Mouse (Mus musculus): ENCODE measurements at regions not wholly inside any gene's neighbourhood (a gene's known extent, or its start where the extent isn't known, plus 50 kb on each side); places are given as distances from the start of the nearest gene placed in this dataset.

GRCm38 (mm10) chr10:99416271-99416670 is 153.2 kb downstream of the Dusp6 start:
- no peak for DNase-seq (ENCODE audit: extremely low read depth, low read depth)

GRCm38 (mm10) chr10:99416896-99417479 is 154.0 kb downstream of the Dusp6 start:
- no peak for DNase-seq (ENCODE audit: extremely low read depth, low read depth)

- no peak for DNase-seq (ENCODE audit: extremely low read depth, low read depth)
These were observed 154.6 kb downstream of the Dusp6 start for GRCm38 (mm10) chr10:99417591-99417990.

- no peak for DNase-seq (ENCODE audit: extremely low read depth, low read depth)
These were observed 155.5 kb downstream of the Dusp6 start for GRCm38 (mm10) chr10:99418497-99418896.

- no peak for DNase-seq (ENCODE audit: extremely low read depth, low read depth)
These were observed 156.5 kb downstream of the Dusp6 start for GRCm38 (mm10) chr10:99419532-99419931.

GRCm38 (mm10) chr10:99423406-99423805 is 160.4 kb downstream of the Dusp6 start:
- DNase-seq (ENCODE audit: extremely low read depth, low read depth): no peak

GRCm38 (mm10) chr10:99425265-99425664 is 162.2 kb downstream of the Dusp6 start:
- no peak for DNase-seq (ENCODE audit: extremely low read depth, low read depth)

- DNase-seq (ENCODE audit: extremely low read depth, low read depth): no peak
These were observed 167.1 kb downstream of the Dusp6 start for GRCm38 (mm10) chr10:99430175-99430574.

GRCm38 (mm10) chr10:99430669-99431561 is 167.9 kb downstream of the Dusp6 start:
- DNase-seq (ENCODE audit: extremely low read depth, low read depth): peak; percentile 56

- DNase-seq (ENCODE audit: extremely low read depth, low read depth): no peak
These were observed 174.0 kb downstream of the Dusp6 start for GRCm38 (mm10) chr10:99437060-99437459.

- no peak for DNase-seq (ENCODE audit: extremely low read depth, low read depth)
These were observed 177.1 kb downstream of the Dusp6 start for GRCm38 (mm10) chr10:99440169-99440568.

- peak; percentile 56 for DNase-seq (ENCODE audit: extremely low read depth, low read depth)
These were observed 178.0 kb downstream of the Dusp6 start for GRCm38 (mm10) chr10:99441014-99441413.

GRCm38 (mm10) chr10:99441931-99442330 is 178.9 kb downstream of the Dusp6 start:
- no peak for DNase-seq (ENCODE audit: extremely low read depth, low read depth)

- DNase-seq (ENCODE audit: extremely low read depth, low read depth): peak; percentile 26
These were observed 180.6 kb downstream of the Dusp6 start for GRCm38 (mm10) chr10:99443453-99444170.

- no peak for DNase-seq (ENCODE audit: extremely low read depth, low read depth)
These were observed 187.9 kb downstream of the Dusp6 start for GRCm38 (mm10) chr10:99450714-99451625.

GRCm38 (mm10) chr10:99451639-99452417 is 188.8 kb downstream of the Dusp6 start:
- no peak for DNase-seq (ENCODE audit: extremely low read depth, low read depth)

GRCm38 (mm10) chr10:99456180-99456579 is 193.1 kb downstream of the Dusp6 start:
- no peak for DNase-seq (ENCODE audit: extremely low read depth, low read depth)

- no peak for DNase-seq (ENCODE audit: extremely low read depth, low read depth)
These were observed 195.0 kb downstream of the Dusp6 start for GRCm38 (mm10) chr10:99458047-99458446.

GRCm38 (mm10) chr10:99459171-99459660 is 196.2 kb downstream of the Dusp6 start:
- DNase-seq (ENCODE audit: extremely low read depth, low read depth): no peak

- DNase-seq (ENCODE audit: extremely low read depth, low read depth): peak; percentile 57
These were observed 196.9 kb downstream of the Dusp6 start for GRCm38 (mm10) chr10:99459823-99460361.
